Mouse (Mus musculus): ENCODE results near the gene Gclc.

Gclc gene

DNA sequence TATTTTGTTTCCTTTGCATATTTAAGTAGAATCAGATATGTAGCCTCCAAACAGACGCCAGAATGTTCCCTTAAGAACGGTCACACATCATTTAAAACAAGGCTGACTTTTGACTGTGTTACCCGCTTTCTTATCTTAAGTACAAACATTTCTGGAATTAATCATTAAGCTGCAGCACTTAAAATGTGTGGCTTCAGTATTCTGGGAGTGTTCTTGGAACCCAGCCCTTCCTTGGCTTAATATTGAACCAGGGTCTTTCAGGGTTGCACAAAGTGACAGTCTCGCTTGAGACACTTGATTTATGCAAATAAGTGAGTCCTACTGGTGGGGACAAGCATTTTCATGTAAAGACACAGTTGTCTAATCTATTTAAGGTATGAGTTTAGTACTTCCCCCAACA lies 27.9 kb downstream of the Gclc start:
- DNase-seq (ENCODE audit: low read depth, low spot score): no peak

DNA sequence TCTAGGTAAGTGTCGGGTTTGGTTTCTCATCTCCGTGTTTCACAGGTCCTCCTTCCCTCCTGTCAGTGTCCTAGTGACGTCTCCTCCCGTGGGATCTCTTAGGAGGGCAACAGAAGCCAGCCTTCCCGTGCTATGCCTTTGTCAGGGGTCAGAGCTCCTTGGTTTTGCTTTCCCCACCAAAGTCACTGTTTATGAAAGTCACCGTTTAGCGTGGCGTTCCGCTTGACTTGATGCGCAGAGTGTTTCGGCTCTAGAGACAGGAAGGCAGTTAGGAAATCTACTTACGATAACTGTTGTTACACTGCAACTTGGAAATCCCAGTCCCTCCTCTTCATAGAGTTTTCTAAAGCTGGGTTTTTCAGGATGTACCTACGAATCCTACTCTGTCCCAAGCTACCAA lies 28.7 kb downstream of the Gclc start:
- no peak for DNase-seq (ENCODE audit: low read depth, low spot score)

DNA sequence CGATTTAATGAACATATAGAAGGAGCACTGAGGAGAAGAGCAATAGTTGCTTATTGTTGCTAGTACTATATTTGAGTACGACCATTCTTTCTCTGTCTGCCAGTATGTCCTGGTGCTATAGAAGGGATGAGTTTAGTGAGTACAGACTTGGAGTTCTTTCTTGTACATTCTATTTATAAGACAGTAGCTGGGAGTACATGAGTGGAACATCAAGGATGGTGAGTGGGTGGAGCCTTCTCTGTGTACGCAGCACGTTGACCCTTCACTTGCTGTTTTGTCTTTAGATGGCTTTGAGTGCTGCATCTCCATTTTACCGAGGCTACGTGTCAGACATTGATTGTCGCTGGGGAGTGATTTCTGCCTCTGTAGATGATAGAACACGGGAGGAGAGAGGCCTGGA lies 31.1 kb downstream of the Gclc start:
- DNase-seq (ENCODE audit: low read depth, low spot score): no peak

DNA sequence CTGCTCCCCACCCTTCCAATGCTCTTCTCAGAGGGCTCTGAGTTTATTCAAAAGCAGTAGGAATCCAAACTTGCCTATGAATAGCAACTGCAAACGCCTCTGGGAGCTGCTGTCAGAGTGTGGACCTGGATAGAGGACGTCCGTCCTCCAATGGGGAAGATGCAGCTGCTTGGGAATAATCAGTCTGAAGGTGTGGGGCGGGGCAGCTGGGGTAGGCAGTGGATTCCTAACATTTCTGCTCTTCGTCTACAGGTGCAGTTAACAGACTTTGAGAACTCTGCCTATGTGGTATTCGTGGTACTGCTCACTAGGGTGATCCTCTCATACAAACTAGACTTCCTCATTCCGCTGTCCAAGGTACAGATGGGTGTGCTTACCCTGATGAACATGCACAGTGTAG lies 33.6 kb downstream of the Gclc start:
- DNase-seq (ENCODE audit: low read depth, low spot score): no peak

DNA sequence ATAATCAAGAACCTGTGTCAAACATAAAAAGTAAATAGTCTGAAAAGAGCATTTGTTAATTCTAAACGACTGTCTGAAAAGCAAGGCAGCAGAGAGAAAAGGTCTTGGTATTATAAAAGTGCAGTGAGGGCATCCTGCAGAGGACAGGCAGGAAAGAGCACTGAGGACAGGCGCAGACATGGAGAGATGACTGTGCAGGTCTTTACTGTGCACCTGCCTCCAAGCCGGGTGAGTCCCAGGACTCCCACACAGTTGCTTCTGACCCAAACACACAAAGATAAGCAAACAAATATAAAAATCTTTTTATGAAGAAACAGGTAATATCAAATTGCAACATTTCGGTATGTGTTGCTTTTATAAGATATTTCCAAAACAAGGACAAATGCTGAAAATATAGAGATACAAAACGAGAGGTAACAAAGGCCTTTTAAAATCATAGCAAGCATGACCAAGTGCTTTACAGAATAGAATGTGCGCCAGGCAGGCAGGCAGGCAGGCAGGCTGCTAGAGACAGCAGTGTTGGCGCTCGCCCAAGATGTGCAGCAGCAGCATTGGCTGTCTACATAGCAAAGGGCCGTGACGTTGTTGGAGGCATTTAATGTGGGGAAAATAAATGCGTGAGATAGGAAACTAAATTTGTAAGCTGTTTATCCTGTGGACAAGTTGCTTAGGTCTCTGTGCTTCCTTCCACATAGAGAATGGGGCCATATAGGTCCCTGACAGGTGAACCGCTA lies 35.4 kb downstream of the Gclc start:
- no peak for DNase-seq (ENCODE audit: low read depth, low spot score)

DNA sequence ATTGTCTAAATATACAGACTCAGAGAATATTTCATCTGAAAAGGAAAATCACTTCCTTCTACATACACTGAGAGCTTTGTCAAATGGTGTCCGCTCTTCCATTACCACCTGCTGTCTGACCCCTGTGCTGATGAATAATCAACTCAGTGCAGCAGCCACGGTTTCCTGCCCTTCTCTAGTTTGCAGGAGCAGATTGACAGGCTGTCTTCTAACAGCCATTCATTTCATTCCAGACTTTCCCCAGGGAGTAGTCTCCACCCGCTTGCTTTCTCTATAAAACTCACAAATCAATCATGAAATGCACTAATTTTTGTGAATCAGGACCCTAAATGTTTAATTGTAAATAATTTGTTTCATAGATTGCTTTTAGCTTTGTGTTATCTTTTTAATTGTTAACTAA lies 39.5 kb downstream of the Gclc start:
- DNase-seq (ENCODE audit: low read depth, low spot score): no peak

DNA sequence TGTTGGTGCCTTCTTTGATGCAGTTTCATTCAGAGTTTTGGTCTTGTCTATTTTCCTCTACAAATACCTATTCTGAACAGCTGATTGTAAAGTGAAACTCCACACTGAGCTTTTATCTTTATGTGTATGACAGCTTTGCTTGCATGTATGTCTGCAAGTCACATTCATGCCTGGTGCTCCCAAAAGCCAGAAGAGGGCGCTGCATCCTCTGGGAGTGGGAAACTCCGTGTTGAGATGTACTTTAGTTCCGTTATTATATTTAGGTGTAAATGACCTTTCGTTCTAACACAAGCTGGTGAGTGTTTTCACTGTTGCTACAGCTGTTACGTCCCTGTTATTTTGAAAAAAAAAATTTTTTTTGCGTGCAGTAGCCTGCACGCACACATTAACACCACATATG lies 48.1 kb downstream of the Gclc start:
- DNase-seq (ENCODE audit: low read depth, low spot score): no peak

DNA sequence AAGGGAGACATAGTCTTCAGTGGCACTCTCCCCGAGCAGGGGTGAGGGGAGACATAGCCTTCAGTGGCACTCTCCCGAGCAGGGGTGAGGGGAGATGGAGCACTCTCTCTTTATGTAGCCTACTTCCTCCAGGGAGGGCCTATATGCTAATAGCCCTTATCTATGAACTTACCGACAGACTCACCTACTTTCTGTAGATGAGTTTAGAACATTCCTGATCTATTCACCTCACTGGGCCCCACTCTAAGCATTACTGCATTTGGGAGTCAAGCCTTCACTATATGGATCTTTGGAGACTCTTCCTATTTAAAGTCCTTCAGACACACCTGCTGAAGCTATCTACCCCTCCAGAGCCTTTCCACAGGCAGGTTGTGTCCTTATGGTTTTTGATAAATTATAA lies 52.1 kb downstream of the Gclc start:
- no peak for DNase-seq (ENCODE audit: low read depth, low spot score)

DNA sequence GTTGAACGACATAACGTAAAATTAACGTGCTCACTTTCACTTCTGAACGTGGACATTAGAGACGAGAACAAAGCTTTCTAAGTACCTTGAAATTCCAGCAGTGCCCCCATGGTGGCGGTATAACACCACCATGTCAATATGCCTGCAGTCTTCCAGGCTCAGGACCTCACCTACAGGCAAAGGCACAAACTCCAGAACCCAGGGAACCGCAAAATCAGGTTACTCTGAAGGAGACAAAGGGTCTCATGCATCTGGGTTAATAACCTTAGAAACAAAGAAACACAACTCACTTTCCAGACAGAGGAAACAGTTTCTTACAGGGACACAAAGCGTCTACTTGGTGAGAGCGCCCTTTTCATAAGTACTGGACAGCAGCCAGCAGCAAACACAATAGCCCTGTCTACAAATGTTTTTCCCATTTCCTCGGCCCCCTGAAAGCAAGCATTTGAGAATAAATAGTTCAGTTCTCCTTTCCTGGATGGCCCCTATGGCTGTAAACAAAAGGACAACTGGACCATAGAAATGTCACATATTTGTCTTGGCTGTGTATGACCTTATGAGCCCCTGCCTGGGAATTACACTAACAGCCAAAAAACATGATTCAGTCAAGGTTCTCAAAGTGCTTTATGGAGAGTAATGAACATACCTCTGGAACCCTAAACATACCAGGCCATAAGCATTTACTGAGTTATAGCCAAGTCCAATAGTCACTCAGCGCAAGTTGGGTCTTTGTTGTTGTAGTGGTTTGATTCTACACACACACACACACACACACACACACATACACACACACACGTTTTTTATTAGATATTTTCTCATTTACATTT lies 52.7 kb downstream of the Gclc start:
- DNase-seq (ENCODE audit: low read depth, low spot score): peak; percentile 60

DNA sequence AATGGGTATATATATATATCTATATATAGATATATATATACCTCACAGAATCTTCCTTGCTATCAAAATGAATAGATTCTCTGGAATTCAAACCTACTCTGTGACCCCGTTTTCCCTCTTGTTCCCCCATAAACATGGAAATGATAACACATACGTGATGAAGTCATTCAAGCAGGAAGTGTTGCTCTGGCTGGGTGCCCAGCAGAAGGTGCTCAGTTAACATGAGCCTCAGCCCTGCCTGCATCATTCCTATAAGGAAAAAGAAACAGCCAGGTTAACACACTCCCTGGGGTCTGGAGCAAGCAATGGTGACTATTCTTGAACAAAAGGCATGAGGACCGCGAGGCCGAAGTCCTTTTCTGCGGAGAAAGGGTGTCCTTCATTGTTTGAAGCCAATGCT lies 54.1 kb downstream of the Gclc start:
- no peak for DNase-seq (ENCODE audit: low read depth, low spot score)

DNA sequence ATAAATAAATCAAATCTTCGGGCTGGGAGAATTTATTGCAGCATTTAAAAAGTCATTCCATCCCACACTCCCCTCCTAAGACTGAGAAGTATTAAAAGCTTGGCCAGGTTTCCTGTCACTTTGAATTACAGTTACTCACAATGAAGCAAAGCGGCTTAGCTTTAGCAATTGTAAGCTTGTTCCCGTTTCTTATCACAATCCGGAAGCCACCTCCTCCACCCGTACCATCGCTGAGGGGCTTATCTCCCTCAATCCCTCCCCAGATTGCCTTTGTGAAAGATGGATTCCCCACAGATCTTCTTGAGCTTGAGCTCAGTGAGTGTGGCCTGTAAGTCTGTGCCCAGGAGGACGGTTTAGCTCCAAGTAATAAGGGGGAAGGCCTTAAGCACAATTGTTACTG lies 64.5 kb downstream of the Gclc start:
- peak; percentile 88 for DNase-seq (ENCODE audit: low read depth, low spot score)

DNA sequence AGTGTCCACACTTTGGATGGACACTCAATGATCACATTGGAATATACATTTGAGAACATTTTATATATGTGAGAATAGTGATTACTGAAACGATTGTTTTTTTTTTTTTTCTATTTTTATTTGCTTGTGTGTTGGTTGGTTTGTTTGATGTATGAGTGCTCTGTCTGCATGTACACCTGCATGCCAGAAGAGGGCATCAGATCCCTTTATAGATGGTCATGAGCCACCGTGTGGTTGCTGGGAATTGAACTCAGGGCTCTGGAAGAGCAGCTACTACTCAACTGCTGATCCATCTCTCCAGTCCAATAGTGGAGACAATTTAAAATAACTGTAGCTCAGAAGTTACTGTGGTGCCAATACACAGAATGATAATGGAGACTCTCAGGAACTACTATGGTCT lies 65.0 kb downstream of the Gclc start:
- DNase-seq (ENCODE audit: low read depth, low spot score): no peak

DNA sequence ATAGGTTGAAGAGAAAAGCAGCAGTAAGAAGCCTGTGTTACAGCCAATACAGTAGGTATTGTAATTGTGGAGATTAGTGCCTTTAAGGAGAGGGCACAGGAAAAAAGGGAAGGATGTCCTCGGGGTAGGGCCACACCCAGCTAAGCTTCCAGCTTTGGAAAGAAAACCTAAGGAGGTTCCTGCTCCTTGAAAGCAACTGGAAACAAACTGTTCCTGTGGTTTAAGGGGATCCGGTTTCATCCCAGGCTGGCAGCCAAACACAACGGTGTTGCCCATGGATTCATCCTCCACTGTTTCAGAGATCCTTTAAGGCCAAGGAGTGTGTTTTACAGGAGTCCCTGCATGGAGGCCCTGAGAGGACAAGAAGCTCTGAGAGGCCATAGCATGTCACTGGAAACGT lies 66.5 kb downstream of the Gclc start:
- no peak for DNase-seq (ENCODE audit: low read depth, low spot score)

DNA sequence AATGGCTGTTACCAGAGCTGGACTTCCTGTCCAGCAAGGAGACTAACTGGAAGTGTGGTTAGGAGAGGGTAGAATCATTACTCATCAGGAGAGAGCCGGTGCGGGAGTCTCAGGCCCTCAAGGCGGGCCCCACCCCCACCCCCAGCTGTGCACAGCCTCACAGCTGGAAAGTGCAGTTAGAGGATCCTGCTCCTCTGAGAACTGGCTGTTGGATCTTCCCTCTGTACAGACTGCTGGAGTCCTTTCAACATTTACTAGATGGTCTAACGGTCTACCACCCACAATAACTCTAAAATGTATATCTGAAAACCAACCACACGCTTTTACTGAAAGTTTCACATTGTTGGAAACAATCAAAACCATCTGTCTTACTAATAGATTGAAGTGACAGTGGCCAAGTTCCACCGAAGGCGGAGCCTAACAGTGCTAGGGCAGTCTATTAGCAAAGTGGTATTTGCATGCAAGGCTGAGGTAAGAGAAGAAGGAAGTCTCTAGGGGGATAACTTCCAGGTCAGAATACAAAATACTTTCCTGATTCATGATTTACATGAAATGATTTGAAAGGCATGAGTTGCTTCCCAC lies 71.1 kb downstream of the Gclc start:
- DNase-seq (ENCODE audit: low read depth, low spot score): no peak

DNA sequence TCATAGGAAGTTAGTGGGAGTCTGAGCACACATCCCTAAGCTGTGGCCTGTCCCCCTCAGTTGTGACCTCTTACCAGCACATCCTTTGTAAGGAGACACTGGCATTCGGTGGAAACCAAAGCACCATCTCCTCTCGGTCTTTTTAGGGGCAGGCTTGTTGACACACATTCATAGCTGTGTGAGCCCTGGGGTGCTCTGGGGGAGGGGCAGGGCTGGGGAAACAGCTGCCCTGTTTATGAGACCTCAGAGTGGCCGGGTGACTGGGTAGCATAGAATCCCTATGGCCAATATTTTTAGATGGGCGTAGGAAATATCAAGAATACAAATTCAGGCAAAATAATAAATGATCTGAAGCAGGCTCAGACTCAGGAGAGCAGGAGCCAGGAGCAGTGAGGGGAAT lies 71.9 kb downstream of the Gclc start:
- DNase-seq (ENCODE audit: low read depth, low spot score): no peak

DNA sequence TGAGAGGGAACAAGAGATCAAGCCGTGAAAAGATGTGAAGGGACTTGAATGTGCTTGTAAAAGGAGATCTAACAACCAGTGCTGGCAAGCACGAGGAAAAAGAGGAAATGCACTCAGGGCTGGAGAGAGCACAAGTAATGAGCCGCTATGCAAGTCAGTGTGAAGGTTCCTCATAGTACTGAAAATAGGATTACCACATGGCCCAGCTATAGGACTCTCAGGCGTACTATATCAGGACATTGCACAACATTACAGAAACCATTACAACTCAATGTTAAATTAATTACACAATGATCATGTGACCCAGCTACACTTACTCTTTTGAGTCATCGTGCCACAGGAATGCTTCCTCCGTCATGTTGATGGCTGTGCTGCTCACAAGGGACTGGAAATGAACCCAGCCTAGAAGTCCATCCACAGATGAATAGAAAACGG lies 74.2 kb downstream of the Gclc start:
- DNase-seq (ENCODE audit: low read depth, low spot score): no peak

DNA sequence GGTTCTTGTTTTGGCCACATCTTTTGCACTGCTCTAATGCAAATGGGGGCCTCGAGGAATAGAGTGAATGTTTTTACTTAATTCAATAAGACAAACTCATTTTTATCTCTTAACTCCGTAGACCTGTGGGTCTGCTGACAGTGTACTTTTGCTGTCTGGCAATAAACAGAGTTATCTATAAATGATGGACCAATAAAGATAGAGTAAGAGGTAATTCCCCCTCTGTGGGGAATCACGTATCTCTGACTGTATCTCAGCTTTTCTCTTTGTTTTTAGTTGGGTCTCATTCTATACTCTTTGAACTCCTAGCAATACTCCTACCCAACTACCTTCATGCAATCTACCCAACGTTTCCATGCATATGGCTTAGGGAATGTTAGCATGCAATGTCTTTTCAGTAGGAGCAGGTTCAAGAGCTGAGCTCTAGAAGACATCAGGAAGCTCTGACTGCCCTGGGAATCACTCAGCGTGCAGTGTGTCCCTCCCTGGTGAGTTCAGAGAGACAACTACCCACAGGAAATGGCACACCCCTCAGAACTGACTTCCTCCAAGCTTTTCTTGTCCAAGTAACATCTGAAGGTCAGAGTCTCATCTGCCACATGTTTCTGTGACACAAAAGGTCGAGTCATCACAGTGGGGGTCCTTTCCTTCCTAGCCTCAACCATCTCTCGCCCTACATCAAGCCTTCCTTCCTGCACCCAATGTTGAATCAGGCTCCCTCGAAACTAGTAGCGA lies 80.1 kb downstream of the Gclc start:
- no peak for DNase-seq (ENCODE audit: low read depth, low spot score)

DNA sequence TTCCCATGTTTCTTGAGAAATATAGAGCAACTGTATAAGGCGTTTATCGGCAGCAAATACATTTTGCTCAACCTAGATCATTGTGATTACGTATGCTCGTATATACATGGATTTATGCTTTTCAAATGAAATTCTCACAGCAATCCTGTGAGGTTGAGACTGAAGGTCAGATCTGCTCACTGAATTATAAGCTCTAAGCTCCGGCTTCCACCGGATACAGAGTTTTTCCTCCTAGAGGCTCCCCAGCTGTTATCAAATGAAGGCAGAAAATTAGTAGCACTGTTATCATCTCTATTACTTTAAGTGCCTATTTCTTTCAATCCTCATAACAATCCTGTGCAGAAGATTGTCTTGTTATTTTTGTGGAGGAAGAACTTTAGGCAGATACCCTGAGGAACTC lies 80.8 kb downstream of the Gclc start:
- no peak for DNase-seq (ENCODE audit: low read depth, low spot score)

DNA sequence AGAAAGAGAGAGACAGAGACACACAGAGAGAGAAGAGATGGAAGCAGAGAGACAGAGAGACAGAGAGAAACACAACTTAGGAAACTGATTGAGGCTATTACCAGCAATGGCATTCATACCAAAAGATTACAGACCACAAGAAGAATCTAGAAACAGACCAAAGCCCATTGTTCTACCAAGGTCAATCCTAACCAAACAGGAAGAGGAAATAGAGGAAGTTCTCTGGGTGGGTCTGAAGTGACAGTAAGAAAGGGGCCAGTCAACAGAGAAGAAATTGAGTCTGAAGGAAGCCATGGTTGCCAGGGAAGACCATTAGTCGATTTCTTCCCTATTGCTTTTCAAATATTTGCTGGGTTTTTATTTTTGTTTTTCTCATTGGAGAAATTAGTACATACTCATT lies 81.4 kb downstream of the Gclc start:
- no peak for DNase-seq (ENCODE audit: low read depth, low spot score)

DNA sequence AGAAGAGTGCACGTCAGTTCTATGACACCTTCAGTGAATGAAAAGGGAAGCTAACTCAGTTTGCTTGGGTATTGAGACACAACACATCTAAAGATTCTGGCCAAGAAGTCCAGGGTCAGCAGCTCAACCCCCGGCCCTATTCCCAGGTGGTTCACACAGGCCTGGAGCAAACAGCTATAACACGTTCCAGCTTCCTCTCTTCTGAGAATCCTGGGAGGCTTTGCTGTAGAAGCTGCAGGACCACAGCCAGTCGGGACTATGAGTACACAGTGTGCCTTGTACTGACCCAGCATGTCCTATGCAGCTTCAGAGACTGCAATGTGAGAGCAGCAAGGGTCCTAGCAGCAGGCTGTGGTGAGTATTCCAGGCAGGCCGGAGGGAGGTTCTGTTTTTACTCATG lies 84.3 kb downstream of the Gclc start:
- no peak for DNase-seq (ENCODE audit: low read depth, low spot score)

Data from retina, adult 2 months (tissue).